Mouse (Mus musculus) right cerebral cortex, postnatal 4 days (tissue): ENCODE measurements around the gene Hcar1.

ENCODE experiments used
- DNase-seq: peaks from one replicate; pipeline ENCODE4 v3.0.0-alpha.2; 2022

Gene Hcar1

GRCm38 (mm10) chr5:123879928-123880327 lies at the start of gene Hcar1:
Hcar1 (minus strand) TSS chr5:123880020.
- DNase-seq, result no peak

- no peak for DNase-seq
Measured at GRCm38 (mm10) chr5:123927118-123927517, 47.3 kb upstream of the Hcar1 start, which contains the start of gene Gm43518. Gm43518 (plus strand) TSS chr5:123927418.

- DNase-seq, result no peak
Measured at GRCm38 (mm10) chr5:123922112-123922511, 42.3 kb upstream of the Hcar1 start.

- no peak for DNase-seq
Measured at GRCm38 (mm10) chr5:123914852-123915251, 35.0 kb upstream of the Hcar1 start.

- no peak for DNase-seq
Measured at GRCm38 (mm10) chr5:123907631-123907977, 27.8 kb upstream of the Hcar1 start.

GRCm38 (mm10) chr5:123906976-123907630 lies 27.3 kb upstream of the Hcar1 start, which contains the start of gene Denr:
Denr (plus strand) TSS chr5:123907175.
- peak; percentile 100 for DNase-seq

GRCm38 (mm10) chr5:123906146-123906975 lies 26.5 kb upstream of the Hcar1 start:
- DNase-seq, result no peak

GRCm38 (mm10) chr5:123904059-123904672 lies 24.3 kb upstream of the Hcar1 start:
- no peak for DNase-seq

GRCm38 (mm10) chr5:123897352-123897751 lies 17.5 kb upstream of the Hcar1 start:
- DNase-seq, result no peak

GRCm38 (mm10) chr5:123896395-123896794 lies 16.6 kb upstream of the Hcar1 start:
- no peak for DNase-seq

GRCm38 (mm10) chr5:123893520-123893919 lies 13.7 kb upstream of the Hcar1 start:
- no peak for DNase-seq

- peak; percentile 41 for DNase-seq
Measured at GRCm38 (mm10) chr5:123891669-123892068, 11.8 kb upstream of the Hcar1 start.

GRCm38 (mm10) chr5:123890987-123891386 lies 11.2 kb upstream of the Hcar1 start:
- DNase-seq, result no peak

- DNase-seq, result no peak
Measured at GRCm38 (mm10) chr5:123890312-123890711, 10.5 kb upstream of the Hcar1 start.

GRCm38 (mm10) chr5:123886365-123886764 lies 6.5 kb upstream of the Hcar1 start:
- DNase-seq, result no peak

GRCm38 (mm10) chr5:123884332-123884731 lies 4.5 kb upstream of the Hcar1 start:
- no peak for DNase-seq

GRCm38 (mm10) chr5:123883891-123884290 lies 4.1 kb upstream of the Hcar1 start:
- no peak for DNase-seq

- no peak for DNase-seq
Measured at GRCm38 (mm10) chr5:123880778-123881177, 958 bp upstream of the Hcar1 start.

- DNase-seq, result no peak
Measured at GRCm38 (mm10) chr5:123878056-123878455, 1.8 kb downstream of the Hcar1 start.

GRCm38 (mm10) chr5:123874177-123874576 lies 5.6 kb downstream of the Hcar1 start:
- DNase-seq, result no peak

- DNase-seq, result no peak
Measured at GRCm38 (mm10) chr5:123869615-123870014, 10.2 kb downstream of the Hcar1 start.

GRCm38 (mm10) chr5:123866457-123866856 lies 13.4 kb downstream of the Hcar1 start:
- DNase-seq, result no peak

- DNase-seq, result no peak
Measured at GRCm38 (mm10) chr5:123865365-123865764, 14.5 kb downstream of the Hcar1 start, which contains the start of gene Hcar2. Hcar2 (minus strand) TSS chr5:123865499.

GRCm38 (mm10) chr5:123863934-123864333 lies 15.9 kb downstream of the Hcar1 start:
- DNase-seq, result no peak
